Mouse (Mus musculus) intestine, embryonic 16.5 days (tissue): ENCODE results near the gene Usp48. TPM values are rescaled to one million over a fixed set of nuclear protein-coding genes. Genes with fewer than 3 reads are reported as not detected.

Source experiments
- ATAC-seq: fragments of 200-750 bp; cut with Nextera tagmentation; 2 replicates; pipeline ENCODE4 v1.8.0; 2017; ENCODE audit warnings: moderate TSS enrichment, moderate library complexity
- H3K27ac ChIP-seq: fragments of 300-500 bp; sonication (generic); 2 replicates; pipeline ENCODE4 v1.5.1; 2014; ENCODE audit warnings: mild to moderate bottlenecking, low read length
- H3K27me3 ChIP-seq: fragments of 300-500 bp; sonication (generic); replicated peaks from 2 replicates; pipeline ENCODE4 v1.6.1; 2014; ENCODE audit warnings: low read length, control low read depth, mixed read lengths; ENCODE audit not compliant: control insufficient read depth, insufficient read depth
- H3K36me3 ChIP-seq: fragments of 300-500 bp; sonication (generic); 2 replicates; pipeline ENCODE4 v1.6.1; 2014; ENCODE audit warnings: low read length, control low read depth; ENCODE audit not compliant: control insufficient read depth, insufficient read depth
- H3K4me1 ChIP-seq: fragments of 300-500 bp; sonication (generic); 2 replicates; pipeline ENCODE4 v1.6.1; 2014; ENCODE audit warnings: low read length, control low read depth, mixed read lengths; ENCODE audit not compliant: control insufficient read depth, insufficient read depth
- H3K4me2 ChIP-seq: fragments of 300-500 bp; sonication (generic); 2 replicates; pipeline ENCODE4 v1.6.1; 2014; ENCODE audit warnings: low read depth, low read length, control low read depth
- H3K4me3 ChIP-seq: fragments of 300-500 bp; sonication (generic); 2 replicates; pipeline ENCODE4 v1.5.1; 2014; ENCODE audit warnings: mild to moderate bottlenecking, low read length
- H3K9ac ChIP-seq: fragments of 300-500 bp; sonication (generic); 2 replicates; pipeline ENCODE4 v1.6.1; 2014; ENCODE audit warnings: low read depth, low read length
- H3K9me3 ChIP-seq: fragments of 300-500 bp; sonication (generic); 2 replicates; pipeline ENCODE4 v1.6.1; 2016; ENCODE audit warnings: low read length, control low read depth; ENCODE audit not compliant: control insufficient read depth
- WGBS: fragments of 180-500 bp; shearing (Covaris S2); extraction: QIAGEN DNeasy Blood & Tissue Kit; methylation state at CpG from one replicate; pipeline ENCODE4 v1.1.7; 2014; 5-methylcytosine and 5-hydroxymethylcytosine counted together
- polyA plus RNA-seq: library from polyadenylated mRNA; unstranded; fragments of >200 nt; fragmentation: Nextera tagmentation; extraction: Ambion mirVana; gene quantifications from 2 replicates; pipeline ENCODE4 v1.2.1, GENCODE M21; 2015

Usp48 gene
- polyA plus RNA-seq, 1 experiment from 2014 or later, result 48.3 TPM

DNA sequence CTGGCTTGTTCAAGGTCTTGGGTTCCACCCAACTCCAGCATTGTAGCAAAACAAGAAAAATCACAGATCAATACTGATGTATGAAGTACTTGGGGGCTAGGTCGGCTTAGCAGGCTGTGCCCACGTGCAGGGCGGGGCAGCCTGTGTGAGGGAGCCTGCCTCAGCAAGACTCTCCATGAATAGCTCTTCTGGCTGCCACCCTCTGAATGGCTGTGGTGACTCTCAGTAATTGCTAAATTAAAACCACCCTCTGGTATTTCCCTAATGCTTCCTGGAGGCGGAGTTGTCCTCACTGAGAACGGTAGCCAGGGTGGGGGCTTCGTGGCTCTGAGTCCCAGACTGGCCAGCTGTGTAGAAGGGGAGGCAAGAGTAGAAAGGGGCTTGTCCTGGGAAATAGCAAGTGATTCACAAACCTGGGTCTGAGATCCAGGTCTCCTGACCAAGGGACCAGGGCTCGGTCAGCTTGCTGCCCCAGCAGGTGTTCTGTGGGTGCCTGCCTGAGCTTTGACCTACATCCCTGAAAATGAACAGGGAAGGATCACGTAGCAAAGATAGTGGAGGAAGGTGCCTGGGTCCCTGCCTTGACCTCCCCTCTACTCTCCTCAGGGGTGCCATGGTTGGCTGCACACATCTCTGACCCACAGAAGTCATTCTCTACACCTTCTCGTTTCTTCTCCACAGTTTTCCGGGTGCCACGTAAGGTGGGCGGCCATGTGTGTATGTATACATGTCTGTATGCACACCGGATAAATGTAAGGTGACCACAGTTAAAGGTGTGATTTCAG, 83.3 kb downstream of the Usp48 start:
- no peaks in the 10 kb centered on the region for H3K36me3 ChIP-seq
- H3K27me3 ChIP-seq, result peaks cover 22% of the 10 kb centered on the region
- H3K4me1 ChIP-seq, result peaks cover 6% of the 10 kb centered on the region
- no peaks in the 10 kb centered on the region for H3K9me3 ChIP-seq
- H3K4me2 ChIP-seq, result no peak overlapping the region
- H3K9ac ChIP-seq, result no peak overlapping the region
- no peak overlapping the region for H3K27ac ChIP-seq
- no peak overlapping the region for H3K4me3 ChIP-seq
- WGBS, result 70% methylated on average over 13 of the region's 13 CpGs
- ATAC-seq, result no peak

DNA sequence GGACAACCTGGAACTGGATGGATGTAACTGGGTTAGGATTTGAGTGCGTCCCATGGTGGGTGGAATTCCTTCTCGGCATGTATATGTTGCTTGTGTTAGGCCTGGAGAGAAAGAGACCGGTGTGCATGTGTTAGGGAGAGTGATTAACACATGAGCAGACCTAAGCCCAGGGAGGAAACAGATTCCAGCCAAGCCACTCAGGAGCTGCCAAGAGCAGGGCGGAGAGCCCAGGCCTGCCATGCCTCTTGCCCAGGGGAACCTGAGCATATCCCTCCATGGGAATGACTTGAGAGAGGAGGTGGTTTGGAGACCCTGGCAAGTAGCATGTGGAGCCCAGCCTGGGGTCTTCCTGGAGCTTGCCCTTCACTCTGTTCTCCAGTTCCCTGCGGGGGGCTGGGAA, 84.4 kb downstream of the Usp48 start:
- no peaks in the 10 kb centered on the region for H3K9me3 ChIP-seq
- no peak overlapping the region for H3K9ac ChIP-seq
- H3K4me3 ChIP-seq, result no peak overlapping the region
- no peaks in the 10 kb centered on the region for H3K36me3 ChIP-seq
- WGBS, result 79% methylated on average over 5 of the region's 5 CpGs
- H3K4me2 ChIP-seq, result no peak overlapping the region
- peaks cover 32% of the 10 kb centered on the region for H3K27me3 ChIP-seq
- peaks cover 6% of the 10 kb centered on the region for H3K4me1 ChIP-seq
- H3K27ac ChIP-seq, result no peak overlapping the region
- ATAC-seq, result no peak

DNA sequence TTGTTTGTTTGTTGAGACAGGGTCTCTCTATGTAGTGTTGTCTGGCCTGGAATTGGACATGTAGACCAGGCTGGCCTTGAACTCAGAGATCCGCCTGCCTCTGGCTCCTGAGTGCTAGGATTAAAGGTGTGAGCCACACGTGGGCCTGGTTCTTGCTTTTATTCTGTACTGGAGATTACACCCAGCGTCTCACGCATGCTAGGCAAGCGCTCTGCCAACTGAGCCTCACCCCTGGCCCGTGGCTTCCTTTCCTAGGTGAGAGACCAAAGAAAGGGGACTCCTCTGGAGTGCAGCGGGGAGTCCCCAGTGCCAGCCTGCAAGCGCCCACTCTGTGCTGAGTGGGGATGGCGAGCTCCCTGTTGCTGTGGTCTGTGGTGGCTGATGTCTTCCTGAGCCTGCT, 85.0 kb downstream of the Usp48 start:
- no peak overlapping the region for H3K9ac ChIP-seq
- H3K4me2 ChIP-seq, result no peak overlapping the region
- WGBS, result 77% methylated on average over 9 of the region's 9 CpGs
- no peaks in the 10 kb centered on the region for H3K9me3 ChIP-seq
- peaks cover 33% of the 10 kb centered on the region for H3K27me3 ChIP-seq
- no peaks in the 10 kb centered on the region for H3K36me3 ChIP-seq
- H3K4me1 ChIP-seq, result peaks cover 6% of the 10 kb centered on the region
- ATAC-seq, result no peak
- H3K4me3 ChIP-seq, result no peak overlapping the region
- no peak overlapping the region for H3K27ac ChIP-seq

DNA sequence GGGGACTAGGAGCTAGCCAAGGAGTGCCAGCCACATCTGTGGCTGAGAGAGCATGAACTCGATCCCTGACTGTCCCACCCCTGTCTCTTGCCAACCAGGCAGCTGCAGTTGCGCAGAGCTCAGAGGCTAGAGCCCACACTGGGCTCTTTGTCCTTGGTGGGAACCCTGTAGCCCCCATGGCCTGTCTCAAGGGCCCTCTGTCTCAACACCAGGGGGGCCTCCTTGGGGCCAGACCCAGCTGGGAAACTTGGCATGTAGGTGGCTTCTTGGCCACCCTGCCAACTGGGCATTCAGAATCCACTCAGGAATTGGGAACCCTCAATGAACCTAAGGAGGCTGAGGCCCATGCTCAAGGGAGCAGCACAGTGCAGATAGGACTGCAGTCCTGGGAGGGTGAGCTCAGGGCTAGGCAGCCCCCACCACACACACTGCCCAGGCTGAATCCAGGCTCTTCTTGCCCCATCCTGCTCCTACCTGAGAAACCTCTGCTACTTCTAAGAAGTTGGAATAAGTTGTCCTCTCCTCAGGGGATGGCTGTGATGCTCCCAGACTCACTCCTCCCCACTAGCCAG, 86.5 kb downstream of the Usp48 start:
- Histone ChIP-seq H3K9ac (no peak overlapping the region), H3K27ac (no peak overlapping the region), H3K4me3 (no peak overlapping the region), H3K27me3 (peaks cover 36% of the 10 kb centered on the region), H3K4me2 (no peak overlapping the region), H3K9me3 (no peaks in the 10 kb centered on the region), H3K36me3 (no peaks in the 10 kb centered on the region), H3K4me1 (peaks cover 6% of the 10 kb centered on the region)
- WGBS, result 82% methylated on average over 2 of the region's 2 CpGs
- no peak for ATAC-seq

DNA sequence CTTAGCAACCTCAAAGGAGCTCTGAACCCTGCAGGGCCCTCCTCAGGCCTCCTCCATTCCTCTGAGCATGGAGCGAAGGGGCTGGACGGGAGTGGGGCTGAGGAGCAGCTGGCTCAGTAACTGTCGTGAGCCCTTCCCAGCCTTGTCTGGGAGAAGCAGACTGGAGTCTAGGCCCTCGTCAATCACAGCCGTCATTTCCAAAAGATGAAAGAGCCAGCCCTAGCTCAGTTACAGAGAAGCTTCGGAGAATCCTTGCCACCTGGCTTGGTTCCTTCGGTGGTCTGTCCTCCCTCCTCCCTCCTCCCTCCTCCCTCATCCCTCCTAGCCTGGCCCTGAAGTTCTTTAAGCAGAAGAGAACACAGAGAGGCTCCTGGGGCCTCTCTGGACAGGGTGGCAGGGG, 87.2 kb downstream of the Usp48 start:
- H3K9me3 ChIP-seq, result no peaks in the 10 kb centered on the region
- H3K27me3 ChIP-seq, result peaks cover 36% of the 10 kb centered on the region
- no peak overlapping the region for H3K27ac ChIP-seq
- no peak for ATAC-seq
- H3K9ac ChIP-seq, result no peak overlapping the region
- H3K4me3 ChIP-seq, result no peak overlapping the region
- WGBS, result 32% methylated on average over 7 of the region's 7 CpGs
- H3K4me1 ChIP-seq, result peaks cover 6% of the 10 kb centered on the region
- no peaks in the 10 kb centered on the region for H3K36me3 ChIP-seq
- H3K4me2 ChIP-seq, result no peak overlapping the region

DNA sequence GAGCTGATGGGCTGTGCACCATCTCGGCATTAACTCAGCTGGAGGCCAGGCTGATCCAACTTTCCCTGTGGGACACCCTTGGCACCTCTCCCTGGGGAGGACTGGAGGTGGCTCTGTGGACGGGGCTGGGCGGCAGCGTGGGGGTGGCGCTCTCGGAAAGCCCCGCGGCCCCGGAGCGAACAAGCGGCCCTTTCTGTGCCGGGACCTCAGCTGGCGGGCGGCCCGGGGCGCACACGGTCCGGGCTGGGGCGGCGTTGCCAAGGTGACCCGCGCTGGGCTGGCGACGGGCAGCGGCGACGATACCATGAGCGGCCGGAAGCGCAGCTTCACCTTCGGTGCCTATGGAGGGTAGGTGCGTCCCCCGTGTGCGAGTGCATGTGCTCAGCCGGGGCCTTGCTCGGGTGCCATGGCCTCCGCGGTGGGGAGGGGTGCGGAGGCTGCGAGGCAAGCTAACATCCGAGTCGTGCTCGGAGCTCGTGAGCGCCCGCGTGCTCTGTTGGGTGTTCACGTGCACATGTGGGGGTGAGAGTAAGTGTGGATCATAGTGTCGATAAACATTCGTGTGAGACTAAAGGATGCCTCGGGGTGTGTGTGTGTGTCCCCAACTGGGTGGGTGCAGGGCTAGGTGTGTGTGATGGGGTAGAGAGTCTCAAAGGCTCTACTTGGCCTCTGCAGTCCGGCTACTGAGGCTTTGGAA, 88.0 kb downstream of the Usp48 start:
- peak overlapping the region; percentile 38 for H3K4me3 ChIP-seq
- H3K4me1 ChIP-seq, result peaks cover 6% of the 10 kb centered on the region
- WGBS, result 6% methylated on average over 51 of the region's 52 CpGs
- no peaks in the 10 kb centered on the region for H3K36me3 ChIP-seq
- H3K9me3 ChIP-seq, result no peaks in the 10 kb centered on the region
- H3K4me2 ChIP-seq, result peak overlapping the region; percentile 61
- H3K27ac ChIP-seq, result no peak overlapping the region
- H3K27me3 ChIP-seq, result peaks cover 36% of the 10 kb centered on the region
- H3K9ac ChIP-seq, result peak overlapping the region; percentile 51; the same call in 1 of the 2 replicates
- peak; percentile 17; the same call in 1 of the 2 replicates for ATAC-seq

DNA sequence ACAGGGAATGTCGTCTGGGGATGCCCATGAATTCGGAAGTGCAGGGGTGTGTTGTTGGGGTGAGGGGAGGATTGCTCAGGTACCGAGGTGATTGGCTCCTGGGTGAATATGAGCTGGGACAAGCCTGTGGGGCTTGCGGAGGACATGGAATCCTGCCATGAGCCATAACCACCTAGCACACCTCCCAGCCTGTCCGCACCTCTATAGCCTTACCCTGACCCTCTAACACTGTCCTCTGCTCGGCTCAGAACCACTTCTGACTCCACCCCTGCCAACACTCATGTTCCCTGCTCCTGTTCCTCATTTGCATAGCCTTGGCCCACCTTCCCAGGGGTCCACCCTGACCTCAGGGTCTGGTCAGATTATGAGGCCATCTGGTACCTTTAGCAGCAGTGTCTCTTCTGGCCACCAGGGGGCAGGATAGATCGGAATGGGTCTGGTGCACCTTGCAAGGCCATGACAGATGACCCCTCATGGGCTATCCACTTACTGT, 89.5 kb downstream of the Usp48 start:
- WGBS, result 50% methylated on average over 7 of the region's 7 CpGs
- H3K36me3 ChIP-seq, result no peaks in the 10 kb centered on the region
- peaks cover 6% of the 10 kb centered on the region for H3K4me1 ChIP-seq
- no peaks in the 10 kb centered on the region for H3K9me3 ChIP-seq
- no peak overlapping the region for H3K4me2 ChIP-seq
- no peak for ATAC-seq
- H3K27ac ChIP-seq, result no peak overlapping the region
- peaks cover 32% of the 10 kb centered on the region for H3K27me3 ChIP-seq
- no peak overlapping the region for H3K9ac ChIP-seq
- H3K4me3 ChIP-seq, result no peak overlapping the region

DNA sequence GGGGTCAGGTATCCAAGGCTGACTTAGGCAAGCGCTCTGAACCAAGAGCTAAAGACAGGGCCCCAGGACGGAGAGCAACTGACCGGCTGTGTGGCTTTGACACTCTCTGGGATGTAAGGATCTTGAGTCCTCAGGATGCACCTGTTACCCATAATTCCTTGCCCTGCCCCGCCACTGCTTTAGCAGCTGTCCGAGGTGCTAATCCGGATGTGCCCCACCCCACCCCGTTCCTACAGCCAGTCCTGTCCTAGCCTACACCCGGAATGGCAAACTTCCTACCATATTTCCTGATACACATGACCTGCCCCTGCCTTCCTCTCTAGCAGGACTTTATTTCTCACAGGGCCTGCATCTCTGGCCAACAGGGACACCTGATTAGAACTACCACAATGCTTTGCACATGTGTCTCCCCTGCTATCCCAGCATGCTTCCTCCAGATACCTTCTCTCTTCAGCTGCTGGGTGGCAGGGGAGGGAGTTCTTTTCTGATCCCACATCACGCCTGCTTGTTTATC, 91.3 kb downstream of the Usp48 start:
- ATAC-seq, result 0 out of 2 replicates have a peak, but pooled peaks have one; percentile 12
- peaks cover 32% of the 10 kb centered on the region for H3K27me3 ChIP-seq
- H3K4me3 ChIP-seq, result no peak overlapping the region
- no peaks in the 10 kb centered on the region for H3K36me3 ChIP-seq
- WGBS, result 24% methylated on average over 9 of the region's 9 CpGs
- H3K4me1 ChIP-seq, result peaks cover 6% of the 10 kb centered on the region
- no peaks in the 10 kb centered on the region for H3K9me3 ChIP-seq
- H3K4me2 ChIP-seq, result no peak overlapping the region
- no peak overlapping the region for H3K27ac ChIP-seq
- H3K9ac ChIP-seq, result no peak overlapping the region

DNA sequence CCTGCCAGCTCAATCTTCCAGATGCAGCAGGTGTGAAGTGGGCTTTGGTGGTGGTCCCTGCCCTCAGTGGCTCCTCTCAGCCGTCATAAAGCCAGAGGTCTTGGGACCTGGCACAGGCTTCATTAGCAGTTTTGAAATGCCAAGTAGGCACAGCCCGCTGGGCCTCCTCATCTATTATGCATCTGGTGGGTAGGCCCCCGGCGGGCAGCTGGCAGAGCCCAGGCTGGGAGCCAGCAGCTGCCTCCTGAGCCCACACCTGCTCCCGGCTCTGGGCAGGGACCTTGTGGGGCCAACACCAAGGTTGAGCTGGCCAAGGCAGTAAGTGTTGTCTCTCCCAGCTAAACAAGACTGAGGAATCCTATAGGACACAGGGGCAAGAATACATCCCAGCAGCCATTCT, 92.7 kb downstream of the Usp48 start:
- Histone ChIP-seq H3K27ac (no peak overlapping the region), H3K9me3 (no peaks in the 10 kb centered on the region), H3K4me1 (peaks cover 5% of the 10 kb centered on the region), H3K4me2 (no peak overlapping the region), H3K9ac (no peak overlapping the region), H3K4me3 (no peak overlapping the region), H3K36me3 (no peaks in the 10 kb centered on the region), H3K27me3 (peaks cover 19% of the 10 kb centered on the region)
- WGBS, result 74% methylated on average over 5 of the region's 5 CpGs
- no peak; the same call in 1 of the 2 replicates for ATAC-seq
